Mouse (Mus musculus): ENCODE data around the gene Slc2a2.

DNA sequence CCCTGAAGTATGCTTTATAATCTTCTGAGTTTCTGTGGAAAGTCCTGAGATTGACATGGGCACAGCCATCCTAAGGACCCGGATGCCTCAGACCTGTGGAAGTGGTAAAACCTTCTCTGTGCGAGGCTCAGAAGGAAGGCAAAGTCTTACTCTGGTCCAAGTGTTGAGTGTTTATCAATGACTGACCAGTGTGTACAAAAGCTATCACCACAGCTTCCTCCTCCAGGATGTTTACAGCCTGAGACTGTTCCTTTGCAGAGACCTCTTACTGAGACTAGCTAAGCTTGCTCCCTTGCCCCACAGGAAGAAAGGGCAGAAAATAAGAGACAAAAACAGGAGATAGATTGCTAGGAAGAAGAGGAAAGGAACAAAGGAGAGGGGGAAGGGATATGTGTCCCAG, 12.2 kb upstream of the Slc2a2 start:
- TF ChIP-seq CTCF (IDR thresholded peaks at IDR 0.05; ENCODE audit: low read depth) (no peak), EP300 (IDR thresholded peaks at IDR 0.05; ENCODE audit: low read depth) (no peak)

All from liver, embryonic 14.5 days (tissue).